Mouse (Mus musculus) thymus, adult 2 months (tissue): Measurements from ENCODE around the gene Sox2. TPM values are rescaled to one million over a fixed set of nuclear protein-coding genes. Genes with fewer than 3 reads are reported as not detected.

Experiments
- DNase-seq: peaks from one replicate; pipeline ENCODE4 v3.0.0; 2021
- H3K27ac ChIP-seq: fragments of 200-500 bp; 2 replicates; pipeline ENCODE4 v1.5.1; 2012; ENCODE audit warnings: low read length, control low read depth; ENCODE audit not compliant: control insufficient read depth, insufficient read depth
- H3K27me3 ChIP-seq: fragments of 200-500 bp; 2 replicates; pipeline ENCODE4 v1.6.1; 2012; ENCODE audit warnings: mild to moderate bottlenecking, low read length, moderate library complexity, mixed read lengths; ENCODE audit not compliant: control insufficient read depth, insufficient read depth
- H3K36me3 ChIP-seq: fragments of 200-500 bp; 2 replicates; pipeline ENCODE4 v1.6.1; 2012; ENCODE audit warnings: mild to moderate bottlenecking, low read length, moderate library complexity; ENCODE audit not compliant: control insufficient read depth, insufficient read depth
- H3K4me1 ChIP-seq: fragments of 200-500 bp; replicated peaks from 2 replicates; pipeline ENCODE4 v1.6.1; 2012; ENCODE audit warnings: low read length; ENCODE audit not compliant: control insufficient read depth, insufficient read depth
- H3K4me3 ChIP-seq: fragments of 200-500 bp; 2 replicates; pipeline ENCODE4 v1.5.1; 2012; ENCODE audit warnings: mild to moderate bottlenecking, low read length, control low read depth, moderate library complexity; ENCODE audit not compliant: control insufficient read depth, insufficient read depth
- CTCF ChIP-seq: fragments of 200-500 bp; IDR thresholded peaks from 2 replicates; pipeline ENCODE4 v1.5.1; 2012; ENCODE audit warnings: mild to moderate bottlenecking, control low read depth, low read length, moderate library complexity, borderline replicate concordance; ENCODE audit not compliant: control insufficient read depth, poor library complexity, insufficient read depth; ENCODE audit errors: extremely low read depth
- POLR2A ChIP-seq: fragments of 200-500 bp; IDR thresholded peaks from 2 replicates; pipeline ENCODE4 v1.6.1; 2012; ENCODE audit warnings: mild to moderate bottlenecking, low read length, control low read depth, moderate library complexity; ENCODE audit not compliant: control insufficient read depth, poor library complexity, insufficient read depth; ENCODE audit errors: extremely low read depth
- WGBS: fragments of 180-500 bp; shearing (Covaris S2); methylation state at CpG from one replicate; pipeline ENCODE4 v1.1.7; 2018; 5-methylcytosine and 5-hydroxymethylcytosine counted together
- polyA plus RNA-seq: library from polyadenylated mRNA; depleted of rRNA; stranded (reverse); fragments of >200 nt; gene quantifications from 2 replicates; pipeline ENCODE4 v1.2.3, GENCODE M21; 2012

Sox2 gene
- polyA plus RNA-seq, 1 experiment = 0.19 TPM

- H3K27me3 ChIP-seq = no peaks in the 10 kb centered on the region
- no peaks in the 10 kb centered on the region for H3K36me3 ChIP-seq
- no peak overlapping the region for H3K27ac ChIP-seq
- no peak for DNase-seq
- TF ChIP-seq CTCF (no peak), POLR2A (no peak)
- no peak overlapping the region for H3K4me3 ChIP-seq
- 86% methylated on average over 8 of the region's 8 CpGs for WGBS
- no peaks in the 10 kb centered on the region for H3K4me1 ChIP-seq
Observed at GRCm38 (mm10) chr3:34626521-34626920, 23.7 kb upstream of the Sox2 start.

- H3K4me1 ChIP-seq = no peaks in the 10 kb centered on the region
- no peaks in the 10 kb centered on the region for H3K27me3 ChIP-seq
- no peak overlapping the region for H3K4me3 ChIP-seq
- no peak overlapping the region for H3K27ac ChIP-seq
- no peaks in the 10 kb centered on the region for H3K36me3 ChIP-seq
- WGBS = 80% methylated on average over 8 of the region's 8 CpGs
- no peak for DNase-seq
- no peak for TF ChIP-seq POLR2A
Observed at GRCm38 (mm10) chr3:34630031-34630430, 20.2 kb upstream of the Sox2 start.

- Histone ChIP-seq H3K4me3 (no peak overlapping the region), H3K36me3 (no peaks in the 10 kb centered on the region), H3K27me3 (no peaks in the 10 kb centered on the region), H3K27ac (no peak overlapping the region), H3K4me1 (no peaks in the 10 kb centered on the region)
- TF ChIP-seq CTCF (no peak), POLR2A (no peak)
- WGBS = 61% methylated on average over 1 of the region's 1 CpGs
- DNase-seq = no peak
Observed at GRCm38 (mm10) chr3:34630736-34631135, 19.5 kb upstream of the Sox2 start.

GRCm38 (mm10) chr3:34636958-34637357 is 13.2 kb upstream of the Sox2 start:
- TF ChIP-seq CTCF (no peak), POLR2A (no peak)
- H3K27me3 ChIP-seq = peaks cover 8% of the 10 kb centered on the region; the same call in 1 of the 2 replicates

GRCm38 (mm10) chr3:34637481-34637880 is 12.7 kb upstream of the Sox2 start:
- no peak overlapping the region for H3K4me3 ChIP-seq
- H3K36me3 ChIP-seq = no peaks in the 10 kb centered on the region
- TF ChIP-seq CTCF = no peak
- TF ChIP-seq POLR2A = no peak
- H3K27me3 ChIP-seq = peaks cover 9% of the 10 kb centered on the region; the same call in 1 of the 2 replicates
- no peak for DNase-seq
- WGBS = 45% methylated on average over 5 of the region's 5 CpGs
- no peaks in the 10 kb centered on the region for H3K4me1 ChIP-seq
- H3K27ac ChIP-seq = no peak overlapping the region

More at GRCm38 (mm10) chr3:34636958-34637357, 13.2 kb upstream of the Sox2 start:
- Histone ChIP-seq H3K36me3 (no peaks in the 10 kb centered on the region), H3K4me1 (no peaks in the 10 kb centered on the region), H3K4me3 (no peak overlapping the region), H3K27ac (no peak overlapping the region)
- WGBS = 69% methylated on average over 6 of the region's 6 CpGs
- no peak for DNase-seq

- H3K27ac ChIP-seq = no peak overlapping the region
- no peaks in the 10 kb centered on the region for H3K4me1 ChIP-seq
- TF ChIP-seq POLR2A (no peak), CTCF (no peak)
- WGBS = 49% methylated on average over 5 of the region's 5 CpGs
- H3K36me3 ChIP-seq = no peaks in the 10 kb centered on the region
- no peak for DNase-seq
- H3K4me3 ChIP-seq = no peak overlapping the region
- peaks cover 9% of the 10 kb centered on the region; the same call in 1 of the 2 replicates for H3K27me3 ChIP-seq
Observed at GRCm38 (mm10) chr3:34637926-34638325, 12.3 kb upstream of the Sox2 start.

GRCm38 (mm10) chr3:34638344-34638743 is 11.9 kb upstream of the Sox2 start:
- TF ChIP-seq CTCF (no peak), POLR2A (no peak)
- Histone ChIP-seq H3K36me3 (no peaks in the 10 kb centered on the region), H3K27ac (no peak overlapping the region), H3K4me1 (no peaks in the 10 kb centered on the region), H3K4me3 (no peak overlapping the region), H3K27me3 (peaks cover 9% of the 10 kb centered on the region; the same call in 1 of the 2 replicates)
- no peak for DNase-seq
- WGBS = 23% methylated on average over 13 of the region's 13 CpGs
